Mouse (Mus musculus) heart, adult 2 months (tissue): ENCODE measurements around the gene Rtn1. TPM values are rescaled to one million over a fixed set of nuclear protein-coding genes. Genes with fewer than 3 reads are reported as not detected.

ENCODE experiments used
- DNase-seq, 2 experiments: peaks; one replicate each; pipeline ENCODE4 v3.0.0; 2021
- H3K27ac ChIP-seq: fragments of 200-600 bp; 2 replicates; pipeline ENCODE4 v1.8.1; 2022
- H3K27me3 ChIP-seq: fragments of 200-500 bp; 2 replicates; pipeline ENCODE4 v1.6.1; 2012; ENCODE audit warnings: mild to moderate bottlenecking, low read length, inconsistent platforms, mixed read lengths; ENCODE audit not compliant: control insufficient read depth, insufficient read depth
- H3K36me3 ChIP-seq: fragments of 200-500 bp; 2 replicates; pipeline ENCODE4 v1.6.1; 2012; ENCODE audit warnings: low read length, inconsistent platforms; ENCODE audit not compliant: control insufficient read depth, insufficient read depth
- H3K4me1 ChIP-seq: fragments of 200-500 bp; 2 replicates; pipeline ENCODE4 v1.6.1; 2011; ENCODE audit warnings: low read length; ENCODE audit not compliant: control insufficient read depth, insufficient read depth
- H3K4me3 ChIP-seq: fragments of 200-600 bp; 2 replicates; pipeline ENCODE4 v1.8.1; 2022
- H3K79me2 ChIP-seq: fragments of 200-500 bp; replicated peaks from 2 replicates; pipeline ENCODE4 v1.6.1; 2012; ENCODE audit warnings: mild to moderate bottlenecking, inconsistent platforms, low read length, moderate library complexity, mixed read lengths; ENCODE audit not compliant: control insufficient read depth, insufficient read depth
- H3K9ac ChIP-seq: fragments of 200-500 bp; 2 replicates; pipeline ENCODE4 v1.6.1; 2012; ENCODE audit warnings: low read depth, mild to moderate bottlenecking, control low read depth, inconsistent platforms, low read length, mixed read lengths
- CTCF ChIP-seq: fragments of 200-600 bp; IDR thresholded peaks from 2 replicates; pipeline ENCODE4 v1.8.1; 2022; ENCODE audit warnings: antibody characterized with exemption, mild to moderate bottlenecking, moderate library complexity
- EP300 ChIP-seq: fragments of 200-500 bp; IDR thresholded peaks from 2 replicates; pipeline ENCODE4 v1.6.1; 2011; ENCODE audit warnings: low read depth, low read length, control low read depth; ENCODE audit not compliant: insufficient read depth
- POLR2A ChIP-seq: fragments of 200-500 bp; IDR thresholded peaks from 2 replicates; pipeline ENCODE4 v1.6.1; 2011; ENCODE audit warnings: mild to moderate bottlenecking, low read depth, low read length, control low read depth; ENCODE audit not compliant: insufficient read depth
- WGBS: fragments of 180-500 bp; shearing (Covaris S2); methylation state at CpG from one replicate; pipeline ENCODE4 v1.1.7; 2018; 5-methylcytosine and 5-hydroxymethylcytosine counted together
- intact Hi-C: fragments of 180-260 bp; cut with DNase I; formaldehyde crosslinking; loops from one replicate; pipeline ENCODE4 v1.15.1; 2025
- polyA plus RNA-seq: library from polyadenylated mRNA; depleted of rRNA; stranded (reverse); fragments of >200 nt; gene quantifications from 2 replicates; pipeline ENCODE4 v1.2.3, GENCODE M21; 2012
- total RNA-seq, 2 experiments: library from RNA; stranded (reverse); gene quantifications; 2 replicates each; pipeline ENCODE4 v1.2.3; 2021

Rtn1 gene
- total and polyA plus RNA-seq, 3 experiments = 2.9 to 3.8 (median 3.5) TPM

DNA sequence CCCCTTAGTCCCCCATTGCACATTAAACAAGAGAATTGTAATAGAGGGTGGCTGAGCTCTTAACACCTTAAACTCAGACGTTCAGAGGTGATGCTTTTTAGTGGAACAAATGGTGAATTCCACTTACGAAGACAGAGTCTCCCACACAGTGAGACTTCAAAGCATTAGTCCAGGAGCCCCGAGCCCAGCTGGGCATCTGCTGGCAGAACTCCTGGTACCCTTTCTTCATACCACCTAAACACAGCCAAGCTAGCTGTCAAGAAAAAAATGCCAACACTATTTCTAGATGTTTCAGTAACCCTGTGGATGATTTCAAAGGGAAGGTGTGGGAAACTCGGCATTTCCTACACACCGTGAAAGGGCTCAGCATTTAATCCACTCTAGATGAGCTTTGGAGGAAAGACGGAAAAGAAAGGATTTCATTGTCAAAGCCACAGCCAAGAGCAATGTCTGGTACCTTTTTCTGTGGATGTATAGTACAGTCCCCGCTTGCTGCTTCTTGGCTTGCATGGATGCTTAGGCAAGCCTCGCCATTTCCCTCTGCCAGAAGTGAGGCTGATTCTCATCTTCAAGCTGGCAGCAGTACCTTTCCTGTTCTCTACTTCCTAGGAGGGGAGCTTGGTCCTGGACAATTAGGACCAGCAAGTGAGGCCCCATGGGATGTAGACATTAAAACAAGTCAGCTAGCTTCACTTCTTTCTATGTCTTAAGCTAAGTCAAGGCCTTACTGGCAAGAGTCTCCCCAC is 179.2 kb downstream of the Rtn1 start:
- no peaks in the 10 kb centered on the region for H3K36me3 ChIP-seq
- no peak overlapping the region for H3K9ac ChIP-seq
- H3K4me3 ChIP-seq = no peak overlapping the region
- DNase-seq = no peak
- no peaks in the 10 kb centered on the region for H3K27me3 ChIP-seq
- 76% methylated on average over 8 of the region's 8 CpGs for WGBS
- no peaks in the 10 kb centered on the region for H3K79me2 ChIP-seq
- no peak overlapping the region for H3K27ac ChIP-seq
- TF ChIP-seq POLR2A = no peak
- no peak for TF ChIP-seq EP300
- no peak for TF ChIP-seq CTCF
- intact Hi-C loops = no loop called here
- no peaks in the 10 kb centered on the region for H3K4me1 ChIP-seq

DNA sequence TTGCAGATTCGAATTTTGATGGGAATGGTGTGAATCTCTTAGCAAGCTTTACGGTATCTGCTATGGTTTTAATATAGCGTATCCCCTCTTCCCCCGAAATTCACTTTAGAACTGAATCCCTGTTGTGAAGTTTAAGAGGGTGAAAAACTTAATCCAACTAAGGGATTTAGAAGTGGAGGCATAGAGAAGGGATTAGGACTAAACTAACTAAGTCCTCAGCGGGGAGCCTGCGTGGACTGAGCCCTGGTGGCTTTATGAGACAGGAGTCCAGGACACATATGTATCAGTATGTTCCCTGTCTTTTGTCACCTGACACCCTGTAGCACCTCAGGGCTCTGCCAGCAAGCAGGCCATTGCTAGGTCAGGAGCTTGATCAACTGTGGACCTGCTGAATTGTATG is 181.1 kb downstream of the Rtn1 start:
- Histone ChIP-seq H3K79me2 (no peaks in the 10 kb centered on the region), H3K4me3 (no peak overlapping the region), H3K27me3 (no peaks in the 10 kb centered on the region), H3K36me3 (no peaks in the 10 kb centered on the region), H3K9ac (no peak overlapping the region), H3K4me1 (no peaks in the 10 kb centered on the region), H3K27ac (no peak overlapping the region)
- DNase-seq = no peak
- intact Hi-C loops = no loop called here
- no peak for TF ChIP-seq POLR2A
- TF ChIP-seq EP300 = no peak
- TF ChIP-seq CTCF = no peak
- WGBS = 83% methylated on average over 6 of the region's 6 CpGs

DNA sequence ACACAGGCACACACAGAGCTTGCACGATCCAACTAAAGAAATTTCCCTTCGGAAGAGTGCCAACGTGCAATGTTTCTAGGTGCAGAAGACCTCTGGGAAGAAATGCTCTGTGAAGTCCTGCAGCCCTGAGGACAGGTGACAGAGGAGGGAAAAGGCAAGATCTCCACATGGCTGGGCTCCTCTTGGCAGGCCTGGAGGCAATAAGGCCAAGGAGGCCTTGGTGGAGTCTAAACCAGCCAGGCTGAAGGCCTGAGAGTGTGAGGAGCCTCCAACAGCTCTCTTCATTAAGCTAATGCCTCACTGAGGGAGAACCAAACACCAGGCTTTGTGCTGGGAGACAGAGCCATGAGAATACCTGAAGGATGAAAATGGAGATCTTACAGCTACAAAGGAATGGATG is 183.5 kb downstream of the Rtn1 start:
- intact Hi-C loops = no loop called here
- 86% methylated on average over 3 of the region's 3 CpGs for WGBS

DNA sequence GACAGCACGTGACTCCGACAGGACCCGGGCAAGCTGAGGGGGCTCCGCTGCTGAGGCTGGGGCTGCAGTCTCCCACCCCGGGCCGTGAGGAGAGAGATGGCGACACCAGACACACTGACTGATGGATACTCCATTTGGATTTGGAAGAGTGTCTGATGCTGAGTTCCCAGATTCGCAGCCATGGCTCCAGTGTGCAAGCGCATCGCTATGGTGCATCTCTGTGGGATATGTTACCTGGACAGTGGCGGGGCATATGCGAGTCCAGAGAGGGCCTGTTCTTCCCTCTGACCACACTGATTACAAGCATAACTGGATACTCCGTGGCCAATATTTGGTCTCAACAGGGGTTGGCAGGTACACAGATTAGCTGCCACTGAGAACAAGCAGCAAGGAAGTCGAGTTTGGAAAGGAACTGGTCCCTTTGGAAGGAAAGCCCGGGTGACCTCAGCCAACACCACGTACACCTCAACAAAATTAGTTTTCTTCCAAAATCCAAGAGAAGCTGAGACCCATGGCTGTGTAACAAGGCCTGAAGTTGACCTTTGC is 185.2 kb downstream of the Rtn1 start:
- intact Hi-C loops = no loop called here
- no peak for TF ChIP-seq EP300
- TF ChIP-seq POLR2A = no peak
- no peak for TF ChIP-seq CTCF
- Histone ChIP-seq H3K27ac (no peak overlapping the region), H3K4me3 (no peak overlapping the region), H3K79me2 (no peaks in the 10 kb centered on the region), H3K4me1 (no peaks in the 10 kb centered on the region), H3K27me3 (no peaks in the 10 kb centered on the region), H3K9ac (no peak overlapping the region), H3K36me3 (no peaks in the 10 kb centered on the region)
- no peak for DNase-seq
- 92% methylated on average over 16 of the region's 16 CpGs for WGBS

More for the DNA sequence above, 183.5 kb downstream of the Rtn1 start:
- no peaks in the 10 kb centered on the region for H3K4me1 ChIP-seq
- H3K27me3 ChIP-seq = no peaks in the 10 kb centered on the region
- no peak overlapping the region for H3K27ac ChIP-seq
- no peak overlapping the region for H3K4me3 ChIP-seq
- no peak overlapping the region for H3K9ac ChIP-seq
- TF ChIP-seq EP300 (no peak), CTCF (no peak), POLR2A (no peak)
- no peaks in the 10 kb centered on the region for H3K79me2 ChIP-seq
- DNase-seq = no peak
- H3K36me3 ChIP-seq = no peaks in the 10 kb centered on the region

DNA sequence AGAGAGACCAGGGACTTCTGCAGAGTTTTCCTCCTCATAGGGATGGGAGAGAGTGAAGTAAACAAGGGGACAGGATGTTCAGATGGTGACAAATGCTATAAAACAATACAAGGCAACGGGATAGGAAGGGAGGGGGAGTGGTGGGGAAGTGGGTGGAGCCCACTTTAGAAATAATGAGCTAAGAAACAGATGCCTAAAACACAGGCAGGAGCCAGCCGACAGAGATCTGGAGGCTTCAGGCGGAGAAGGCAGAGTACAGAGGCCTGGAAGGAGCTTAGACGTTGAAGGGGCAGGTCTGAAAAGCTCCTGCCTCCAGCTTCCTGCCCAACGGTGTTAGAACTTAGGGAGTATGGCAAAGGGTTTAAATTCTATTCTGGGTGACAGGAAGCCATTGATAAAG is 195.3 kb downstream of the Rtn1 start:
- H3K4me1 ChIP-seq = 0 out of 2 replicates have a peak, but pooled peaks cover 3% of the 10 kb centered on the region
- peak; percentile 52 to 54 for DNase-seq
- no peak for TF ChIP-seq CTCF
- peak; percentile 65 for TF ChIP-seq POLR2A
- peak; percentile 59 for TF ChIP-seq EP300
- H3K36me3 ChIP-seq = no peaks in the 10 kb centered on the region
- H3K27ac ChIP-seq = peak overlapping the region; percentile 87
- H3K4me3 ChIP-seq = peak overlapping the region; percentile 43
- H3K9ac ChIP-seq = no peak overlapping the region
- intact Hi-C loops = loop anchor here (5.0 kb wide), 1 partner anchor 224 kb away; no protein-coding TSS in a partner anchor
- no peaks in the 10 kb centered on the region for H3K79me2 ChIP-seq
- H3K27me3 ChIP-seq = no peaks in the 10 kb centered on the region
- 21% methylated on average over 5 of the region's 5 CpGs for WGBS

DNA sequence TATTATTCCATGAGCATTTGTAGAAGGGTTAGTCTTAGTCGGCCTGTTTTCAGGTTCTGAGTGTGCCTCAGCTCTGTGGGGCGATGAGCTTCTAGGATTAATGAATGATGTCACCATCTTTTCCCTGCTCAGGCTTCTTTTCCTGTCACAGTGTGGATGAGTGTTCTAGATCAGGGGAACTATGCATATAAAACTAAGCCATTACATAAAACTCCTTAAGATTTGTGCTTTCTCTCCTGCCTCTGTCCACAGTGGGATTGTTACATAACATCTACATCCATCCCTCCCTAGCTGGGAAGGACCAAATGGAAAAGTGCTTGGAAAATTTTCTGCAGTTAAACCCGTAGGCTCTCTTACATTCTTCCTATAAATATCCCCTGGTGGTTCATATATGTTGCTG is 208.0 kb downstream of the Rtn1 start:
- Histone ChIP-seq H3K27ac (no peak overlapping the region), H3K27me3 (no peaks in the 10 kb centered on the region), H3K79me2 (no peaks in the 10 kb centered on the region), H3K36me3 (no peaks in the 10 kb centered on the region), H3K9ac (no peak overlapping the region), H3K4me1 (peaks cover 3% of the 10 kb centered on the region; the same call in 1 of the 2 replicates), H3K4me3 (no peak overlapping the region)
- intact Hi-C loops = no loop called here
- TF ChIP-seq POLR2A (no peak), CTCF (no peak)
- WGBS = 85% methylated on average over 3 of the region's 3 CpGs
- no peak for DNase-seq
